Mouse (Mus musculus) MEL (cell line): Measurements from ENCODE around the gene Bicdl1. TPM values are rescaled to one million over a fixed set of nuclear protein-coding genes. Genes with fewer than 3 reads are reported as not detected.
A peak's percentile ranks its signal among the peaks of the same experiment; 100 is the strongest.

Source experiments
- DNase-seq: peaks from one replicate; pipeline ENCODE4 v3.0.0; 2011; ENCODE audit warnings: low read depth, low spot score
- H3K27ac ChIP-seq: 2 replicates; pipeline ENCODE4 v1.5.1; 2012; ENCODE audit warnings: low read depth, mild to moderate bottlenecking, control low read depth, low read length, moderate library complexity; ENCODE audit not compliant: control insufficient read depth
- H3K27me3 ChIP-seq, 2 experiments: fragments of 150-350 bp in 1 of 2; sonication (generic) in 1 of 2; 2 replicates each; pipeline ENCODE4 v1.6.1; 2012; ENCODE audit warnings: low read length in 2 of 2, mild to moderate bottlenecking in 2 of 2, improper control_type of control experiment in 1 of 2, moderate library complexity in 1 of 2; ENCODE audit not compliant: insufficient read depth in 2 of 2, control insufficient read depth in 1 of 2
- H3K36me3 ChIP-seq, 2 experiments: 2 replicates each; pipeline ENCODE4 v1.6.1; 2012 to 2014; ENCODE audit warnings: low read length in 2 of 2, improper control_type of control experiment in 1 of 2, inconsistent platforms in 1 of 2, mild to moderate bottlenecking in 1 of 2; ENCODE audit not compliant: insufficient read depth in 2 of 2, control insufficient read depth in 1 of 2
- H3K4me1 ChIP-seq, 2 experiments: fragments of 150-350 bp in 1 of 2; sonication (generic) in 1 of 2; 2 replicates each; pipeline ENCODE4 v1.6.1; 2012; ENCODE audit warnings: low read length in 2 of 2, improper control_type of control experiment in 1 of 2, mild to moderate bottlenecking in 1 of 2; ENCODE audit not compliant: insufficient read depth in 2 of 2, control insufficient read depth in 1 of 2
- H3K4me3 ChIP-seq, 2 experiments: fragments of 150-350 bp in 1 of 2; sonication (generic) in 1 of 2; 2 replicates each; pipeline ENCODE4 v1.5.1; 2012; ENCODE audit warnings: low read depth in 2 of 2, low read length in 2 of 2, mild to moderate bottlenecking in 2 of 2, moderate library complexity in 2 of 2, control low read depth in 1 of 2, improper control_type of control experiment in 1 of 2; ENCODE audit not compliant: control insufficient read depth in 1 of 2, insufficient read depth in 1 of 2
- H3K79me2 ChIP-seq: 2 replicates; pipeline ENCODE4 v1.6.1; 2012; ENCODE audit warnings: mild to moderate bottlenecking, low read length, moderate library complexity; ENCODE audit not compliant: control insufficient read depth, poor library complexity, insufficient read depth
- H3K9ac ChIP-seq: 2 replicates; pipeline ENCODE4 v1.6.1; 2012; ENCODE audit warnings: low read depth, mild to moderate bottlenecking, control low read depth, low read length, moderate library complexity; ENCODE audit not compliant: control insufficient read depth, poor library complexity, severe bottlenecking
- H3K9me3 ChIP-seq: fragments of 150-350 bp; sonication (generic); replicated peaks from 2 replicates; pipeline ENCODE4 v1.6.1; 2012; ENCODE audit warnings: mild to moderate bottlenecking, low read length, improper control_type of control experiment, moderate library complexity; ENCODE audit not compliant: insufficient read depth
- BHLHE40 ChIP-seq: IDR thresholded peaks from 2 replicates; pipeline ENCODE4 v1.6.1; 2012; ENCODE audit warnings: low read depth, mild to moderate bottlenecking, inconsistent platforms, low read length, improper control_type of control experiment, borderline replicate concordance
- CHD1 ChIP-seq: IDR thresholded peaks from 2 replicates; pipeline ENCODE4 v1.6.1; 2012; ENCODE audit warnings: low read depth, mild to moderate bottlenecking, inconsistent platforms, low read length, improper control_type of control experiment
- CHD2 ChIP-seq: IDR thresholded peaks from 2 replicates; pipeline ENCODE4 v1.6.1; 2011; ENCODE audit warnings: low read length, improper control_type of control experiment
- CTCF ChIP-seq, 3 experiments: IDR thresholded peaks in 2 of 3; conservative IDR thresholded peaks in 1 of 3; 2 replicates each; pipeline ENCODE4 v1.5.1; 2011 to 2012; ENCODE audit warnings: low read length in 3 of 3, low read depth in 2 of 3, mild to moderate bottlenecking in 2 of 3, improper control_type of control experiment in 1 of 3, inconsistent platforms in 1 of 3, mixed read lengths in 1 of 3, moderate library complexity in 1 of 3; ENCODE audit not compliant: control insufficient read depth in 1 of 3, insufficient read depth in 1 of 3, poor library complexity in 1 of 3, severe bottlenecking in 1 of 3
- E2F4 ChIP-seq: IDR thresholded peaks from 2 replicates; pipeline ENCODE4 v1.6.1; 2011; ENCODE audit warnings: low read depth, low read length, improper control_type of control experiment, borderline replicate concordance
- ELF1 ChIP-seq: IDR thresholded peaks from 2 replicates; pipeline ENCODE4 v1.6.1; 2014; ENCODE audit warnings: low read depth, mild to moderate bottlenecking, inconsistent platforms, low read length, improper control_type of control experiment, moderate library complexity
- ETS1 ChIP-seq: IDR thresholded peaks from 2 replicates; pipeline ENCODE4 v1.6.1; 2012; ENCODE audit warnings: low read depth, mild to moderate bottlenecking, inconsistent platforms, low read length, improper control_type of control experiment, moderate library complexity
- GATA1 ChIP-seq: IDR thresholded peaks from 2 replicates; pipeline ENCODE4 v1.6.1; 2011; ENCODE audit warnings: low read depth, low read length, improper control_type of control experiment
- HCFC1 ChIP-seq: IDR thresholded peaks from 2 replicates; pipeline ENCODE4 v1.6.1; 2012; ENCODE audit warnings: low read depth, mild to moderate bottlenecking, inconsistent platforms, low read length, improper control_type of control experiment, moderate library complexity
- KAT2A ChIP-seq: conservative IDR thresholded peaks from 2 replicates; pipeline ENCODE4 v1.6.1; 2012; ENCODE audit warnings: low read depth, low read length, improper control_type of control experiment, inconsistent platforms
- MAFK ChIP-seq: IDR thresholded peaks from 2 replicates; pipeline ENCODE4 v1.6.1; 2011; ENCODE audit warnings: low read depth, mild to moderate bottlenecking, low read length, improper control_type of control experiment, borderline replicate concordance
- MAX ChIP-seq: IDR thresholded peaks from 2 replicates; pipeline ENCODE4 v1.6.1; 2011; ENCODE audit warnings: low read length, improper control_type of control experiment
- MAZ ChIP-seq: IDR thresholded peaks from 2 replicates; pipeline ENCODE4 v1.6.1; 2012; ENCODE audit warnings: low read depth, mild to moderate bottlenecking, inconsistent platforms, low read length, improper control_type of control experiment
- MEF2A ChIP-seq: IDR thresholded peaks from 2 replicates; pipeline ENCODE4 v1.6.1; 2014; ENCODE audit warnings: low read depth, mild to moderate bottlenecking, inconsistent platforms, low read length, improper control_type of control experiment; ENCODE audit not compliant: poor library complexity, insufficient replicate concordance, severe bottlenecking; ENCODE audit errors: extremely low read depth
- MXI1 ChIP-seq: IDR thresholded peaks from 2 replicates; pipeline ENCODE4 v1.6.1; 2011; ENCODE audit warnings: mild to moderate bottlenecking, low read depth, low read length, improper control_type of control experiment
- MYB ChIP-seq: IDR thresholded peaks from 2 replicates; pipeline ENCODE4 v1.6.1; 2011; ENCODE audit warnings: mild to moderate bottlenecking, low read depth, low read length, improper control_type of control experiment
- MYC ChIP-seq: IDR thresholded peaks from 2 replicates; pipeline ENCODE4 v1.6.1; 2011; ENCODE audit warnings: low read depth, mild to moderate bottlenecking, low read length, improper control_type of control experiment, moderate library complexity
- NELFE ChIP-seq: IDR thresholded peaks from 2 replicates; pipeline ENCODE4 v1.6.1; 2011; ENCODE audit warnings: low read depth, low read length, improper control_type of control experiment
- NRF1 ChIP-seq: IDR thresholded peaks from 2 replicates; pipeline ENCODE4 v1.6.1; 2014; ENCODE audit warnings: low read depth, mild to moderate bottlenecking, inconsistent platforms, low read length, improper control_type of control experiment, moderate library complexity; ENCODE audit not compliant: poor library complexity, insufficient read depth, severe bottlenecking
- POLR2A ChIP-seq, 2 experiments: IDR thresholded peaks; 2 replicates each; pipeline ENCODE4 v1.6.1; 2011 to 2012; ENCODE audit warnings: low read length in 2 of 2, mild to moderate bottlenecking in 2 of 2, control low read depth in 1 of 2, improper control_type of control experiment in 1 of 2, low read depth in 1 of 2, moderate library complexity in 1 of 2; ENCODE audit not compliant: control insufficient read depth in 1 of 2, insufficient read depth in 1 of 2, poor library complexity in 1 of 2
- POLR2AphosphoS2 ChIP-seq: IDR thresholded peaks from 2 replicates; pipeline ENCODE4 v1.6.1; 2011; ENCODE audit warnings: low read length, improper control_type of control experiment
- POLR2AphosphoS5 ChIP-seq: IDR thresholded peaks from 2 replicates; pipeline ENCODE4 v1.6.1; 2012; ENCODE audit warnings: low read depth, borderline replicate concordance, mild to moderate bottlenecking, inconsistent platforms, low read length, moderate library complexity, mixed read lengths
- RAD21 ChIP-seq: IDR thresholded peaks from 2 replicates; pipeline ENCODE4 v1.6.1; 2011; ENCODE audit warnings: mild to moderate bottlenecking, low read depth, low read length, improper control_type of control experiment
- RCOR1 ChIP-seq: IDR thresholded peaks from 2 replicates; pipeline ENCODE4 v1.6.1; 2012; ENCODE audit warnings: low read depth, mild to moderate bottlenecking, inconsistent platforms, low read length, improper control_type of control experiment
- SIN3A ChIP-seq: IDR thresholded peaks from 2 replicates; pipeline ENCODE4 v1.6.1; 2012; ENCODE audit warnings: low read length, improper control_type of control experiment, inconsistent platforms
- SMC3 ChIP-seq: IDR thresholded peaks from 2 replicates; pipeline ENCODE4 v1.6.1; 2011; ENCODE audit warnings: low read depth, low read length, improper control_type of control experiment
- TCF12 ChIP-seq: IDR thresholded peaks from 2 replicates; pipeline ENCODE4 v1.6.1; 2014; ENCODE audit warnings: low read depth, mild to moderate bottlenecking, inconsistent platforms, low read length, improper control_type of control experiment, moderate library complexity
- ZC3H11A ChIP-seq: IDR thresholded peaks from 2 replicates; pipeline ENCODE4 v1.6.1; 2012; ENCODE audit warnings: low read depth, mild to moderate bottlenecking, inconsistent platforms, low read length, improper control_type of control experiment
- ZMIZ1 ChIP-seq: IDR thresholded peaks from 2 replicates; pipeline ENCODE4 v1.6.1; 2012; ENCODE audit warnings: low read depth, mild to moderate bottlenecking, inconsistent platforms, low read length, improper control_type of control experiment, moderate library complexity
- ZNF384 ChIP-seq: IDR thresholded peaks from 2 replicates; pipeline ENCODE4 v1.6.1; 2012; ENCODE audit warnings: low read depth, mild to moderate bottlenecking, inconsistent platforms, low read length, improper control_type of control experiment
- polyA plus RNA-seq, 2 experiments: library from polyadenylated mRNA; stranded (reverse) in 1 of 2; unstranded in 1 of 2; fragments of >175 nt in 1 of 2; fragments of >200 nt in 1 of 2; gene quantifications; 2 replicates each; pipeline versions ENCODE4 v1.2.1 to v1.2.4; 2012; ENCODE audit warnings: low replicate concordance in 2 of 2, low read depth in 1 of 2; ENCODE audit not compliant: insufficient read length in 2 of 2, insufficient read depth in 1 of 2, missing spikeins in 1 of 2
- total RNA-seq: library from RNA; depleted of rRNA; stranded (reverse); fragments of 300-350 nt; gene quantifications from 2 replicates; pipeline ENCODE4 v1.2.3, GENCODE M21; 2012

Gene Bicdl1
- total and polyA plus RNA-seq, 3 experiments: 3.5 to 13.4 TPM; not detected in 1

- H3K27me3 ChIP-seq: peaks cover 0 to 3% of the 10 kb centered on the region in 2 experiments; a peak in 1 of 4 replicates
- H3K4me1 ChIP-seq: peaks cover 0 to 2% of the 10 kb centered on the region in 2 experiments; a peak in 1 of 4 replicates
- H3K79me2 ChIP-seq: no peaks in the 10 kb centered on the region; the same call in 1 of the 2 replicates
- peak overlapping the region; percentile 51 to 54 for H3K4me3 ChIP-seq
- peak; percentile 91 for DNase-seq
- no peak overlapping the region for H3K27ac ChIP-seq
- H3K9me3 ChIP-seq: no peaks in the 10 kb centered on the region
- peak overlapping the region; percentile 61 for H3K9ac ChIP-seq
- peak; percentile 13 for TF ChIP-seq RAD21
- TF ChIP-seq CTCF (IDR thresholded peaks at IDR 0.05 in 2 of 3, conservative IDR thresholded peaks at IDR 0.05 in 1 of 3; ENCODE audit: control insufficient read depth in 1 of 3, insufficient read depth in 1 of 3, low read depth in 2 of 3, low read length in 3 of 3, poor library complexity in 1 of 3, severe bottlenecking in 1 of 3): peak in 2 of 3 experiments; percentile 37 to 52; a peak in 5 of 6 replicates
- no peak for TF ChIP-seq POLR2AphosphoS2
- peak in 1 of 2 experiments; percentile 4; a peak in 1 of 4 replicates for TF ChIP-seq POLR2A (IDR thresholded peaks at IDR 0.05; ENCODE audit: control insufficient read depth in 1 of 2, insufficient read depth in 1 of 2, low read depth in 1 of 2, low read length in 2 of 2, poor library complexity in 1 of 2)
- peak; percentile 76; the same call in 1 of the 2 replicates for TF ChIP-seq MAFK
- no peak; the same call in 1 of the 2 replicates for TF ChIP-seq SMC3
- no peak for TF ChIP-seq NRF1
- H3K36me3 ChIP-seq: peaks cover 0 to 4% of the 10 kb centered on the region in 2 experiments; a peak in 2 of 4 replicates
Observed at GRCm38 (mm10) chr5:115732849-115733216, 1.4 kb upstream of the Bicdl1 start.

GRCm38 (mm10) chr5:115732176-115732848 is 891 bp upstream of the Bicdl1 start:
- DNase-seq: peak; percentile 98
- Histone ChIP-seq H3K4me1 (peaks cover 0 to 2% of the 10 kb centered on the region in 2 experiments; a peak in 1 of 4 replicates), H3K79me2 (no peaks in the 10 kb centered on the region; the same call in 1 of the 2 replicates), H3K9me3 (no peaks in the 10 kb centered on the region), H3K36me3 (peaks cover 0 to 4% of the 10 kb centered on the region in 2 experiments; a peak in 2 of 4 replicates), H3K4me3 (peak overlapping the region; percentile 54 to 68), H3K27ac (no peak overlapping the region), H3K27me3 (peaks cover 0 to 3% of the 10 kb centered on the region in 2 experiments; a peak in 1 of 4 replicates), H3K9ac (peak overlapping the region; percentile 78)
- no peak for TF ChIP-seq MAZ
- peak; percentile 30; the same call in 1 of the 2 replicates for TF ChIP-seq MXI1
- TF ChIP-seq MAX: peak; percentile 46; the same call in 1 of the 2 replicates
- TF ChIP-seq KAT2A: no peak
- TF ChIP-seq SIN3A: 0 out of 2 replicates have a peak, but pooled peaks have one; percentile 5
- TF ChIP-seq TCF12: no peak
- TF ChIP-seq ETS1: no peak
- no peak for TF ChIP-seq E2F4
- TF ChIP-seq CHD1: no peak
- no peak for TF ChIP-seq POLR2AphosphoS2
- TF ChIP-seq RCOR1: no peak
- no peak for TF ChIP-seq ZMIZ1
- TF ChIP-seq ELF1: no peak
- TF ChIP-seq GATA1: no peak
- TF ChIP-seq MYC: no peak; the same call in 1 of the 2 replicates
- TF ChIP-seq POLR2AphosphoS5: no peak
- TF ChIP-seq MYB: no peak
- no peak for TF ChIP-seq ZNF384
- TF ChIP-seq ZC3H11A: no peak
- TF ChIP-seq BHLHE40: no peak
- TF ChIP-seq MEF2A: no peak
- TF ChIP-seq SMC3: no peak
- TF ChIP-seq HCFC1: no peak
- TF ChIP-seq CHD2: no peak
- TF ChIP-seq NELFE: 0 out of 2 replicates have a peak, but pooled peaks have one; percentile 19
